15 mouse cellular contexts compared by ENCODE assay signal in the genomic region with DNA sequence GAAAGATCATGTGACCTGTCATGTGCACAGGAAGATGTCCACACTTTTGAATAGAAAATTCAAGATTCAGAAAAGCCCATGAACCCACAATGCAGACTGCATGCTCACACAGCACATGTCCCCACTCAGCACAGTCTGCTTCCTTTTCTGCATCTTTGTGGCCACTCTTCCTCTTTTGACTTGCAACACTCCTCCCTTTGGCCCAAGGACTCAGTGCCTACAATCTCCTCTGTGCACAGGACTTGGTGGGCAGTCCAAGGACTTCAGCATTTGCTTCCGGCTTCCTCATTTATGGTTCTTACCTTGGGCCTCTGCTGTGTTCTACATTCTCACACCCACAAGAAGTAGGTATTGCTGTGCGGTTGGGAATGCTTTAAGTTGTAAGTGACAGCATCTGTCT. TPM values are rescaled to one million over a fixed set of nuclear protein-coding genes. Genes with fewer than 3 reads are reported as not detected.
"Had no signal": no experiment of that assay in that cellular context is flagged by ENCODE, and none has a peak within 500 bp of the region (broad histone marks: within the 10 kb centered on the region; RNA-seq: fewer than 3 reads in every experiment).

No protein-coding gene starts in this region.

- H3K27ac ChIP-seq: kidney, embryonic 15.5 days; left cerebral cortex, adult 2 months; limb, embryonic 15.5 days; liver, embryonic 13.5 days; midbrain, embryonic 12.5 days; neural tube, embryonic 15.5 days had no signal

- H3K4me3 ChIP-seq: kidney, embryonic 15.5 days; left cerebral cortex, adult 2 months; limb, embryonic 15.5 days; liver, embryonic 13.5 days; midbrain, embryonic 12.5 days; myocyte; neural tube, embryonic 15.5 days had no signal

- DNase-seq: kidney, adult 2 months; kidney, postnatal 14 days; liver, embryonic 13.5 days; lung, adult 18-20 months; thymus, adult 18-20 months; thymus, postnatal 36 days had no signal

- H3K27me3 ChIP-seq: kidney, embryonic 15.5 days; limb, embryonic 15.5 days; liver, embryonic 13.5 days; neural tube, embryonic 15.5 days had no signal

- H3K4me1 ChIP-seq: kidney, embryonic 15.5 days; limb, embryonic 15.5 days; liver, embryonic 13.5 days; midbrain, embryonic 12.5 days had no signal

- ATAC-seq: midbrain, embryonic 16.5 days had no signal

- H3K36me3 ChIP-seq: kidney, embryonic 15.5 days; limb, embryonic 15.5 days; liver, embryonic 13.5 days; midbrain, embryonic 12.5 days; neural tube, embryonic 15.5 days had no signal

RNA-seq across cellular contexts. Expression of gene Gbx2, which starts 28.7 kb away (rescaled TPM):
- polyA plus RNA-seq: kidney, adult 2 months; lung, embryonic 16.5 days; myocyte; stomach, embryonic 14.5 days had no signal
